Mouse (Mus musculus) hindbrain, postnatal 0 days (tissue): ENCODE results near the gene H2-T22. TPM values are rescaled to one million over a fixed set of nuclear protein-coding genes. Genes with fewer than 3 reads are reported as not detected.

Experiments used
- ATAC-seq: fragments of 200-750 bp; cut with Nextera tagmentation; 2 replicates; pipeline ENCODE4 v1.8.0; 2017; ENCODE audit warnings: mild to moderate bottlenecking, moderate TSS enrichment, moderate library complexity
- DNase-seq: peaks from one replicate; pipeline ENCODE4 v3.0.0-alpha.2; 2015; ENCODE audit warnings: low spot score
- H3K27ac ChIP-seq: fragments of 300-500 bp; sonication (generic); 2 replicates; pipeline ENCODE4 v1.5.1; 2014; ENCODE audit warnings: mild to moderate bottlenecking
- H3K27me3 ChIP-seq: fragments of 300-500 bp; sonication (generic); 2 replicates; pipeline ENCODE4 v1.6.1; 2014; ENCODE audit warnings: low read length, mixed read lengths; ENCODE audit not compliant: insufficient read depth
- H3K36me3 ChIP-seq: fragments of 300-500 bp; sonication (generic); 2 replicates; pipeline ENCODE4 v1.6.1; 2014; ENCODE audit warnings: low read length, mixed read lengths; ENCODE audit not compliant: insufficient read depth
- H3K4me1 ChIP-seq: fragments of 300-500 bp; sonication (generic); 2 replicates; pipeline ENCODE4 v1.6.1; 2014; ENCODE audit warnings: antibody characterized with exemption, low read length, mixed read lengths; ENCODE audit not compliant: insufficient read depth
- H3K4me2 ChIP-seq: fragments of 300-500 bp; sonication (generic); 2 replicates; pipeline ENCODE4 v1.6.1; 2014; ENCODE audit warnings: low read depth, mild to moderate bottlenecking, low read length, moderate library complexity, mixed read lengths
- H3K4me3 ChIP-seq: fragments of 300-500 bp; sonication (generic); 2 replicates; pipeline ENCODE4 v1.5.1; 2014; ENCODE audit warnings: low read length
- H3K9ac ChIP-seq: fragments of 300-500 bp; sonication (generic); replicated peaks from 2 replicates; pipeline ENCODE4 v1.6.1; 2014; ENCODE audit warnings: mild to moderate bottlenecking, low read length, moderate library complexity, mixed read lengths
- H3K9me3 ChIP-seq: fragments of 300-500 bp; sonication (generic); 2 replicates; pipeline ENCODE4 v1.6.1; 2016; ENCODE audit warnings: low read length, mixed read lengths
- CTCF ChIP-seq: IDR thresholded peaks from 2 replicates; pipeline ENCODE4 v1.5.1; 2016; ENCODE audit warnings: antibody characterized with exemption, control low read depth, low read depth
- WGBS: fragments of 180-500 bp; shearing (Covaris S2); extraction: QIAGEN DNeasy Blood & Tissue Kit; methylation state at CpG from one replicate; pipeline ENCODE4 v1.1.7; 2014; 5-methylcytosine and 5-hydroxymethylcytosine counted together
- polyA plus RNA-seq: library from polyadenylated mRNA; unstranded; fragments of >200 nt; fragmentation: Nextera tagmentation; extraction: Ambion mirVana; gene quantifications from 2 replicates; pipeline ENCODE4 v1.2.1, GENCODE M21; 2015
- total RNA-seq: library from RNA; depleted of rRNA; stranded (reverse); fragments of >200 nt; gene quantifications from 2 replicates; pipeline ENCODE4 v1.2.3, GENCODE M21; 2014

The H2-T22 gene
- total and polyA plus RNA-seq, 2 experiments from 2014 or later = 9.1 to 15.4 TPM

GRCm38 (mm10) chr17:36003331-36003730 is 39.2 kb downstream of the H2-T22 start:
- ATAC-seq (no peak), DNase-seq (no peak)
- 91% methylated on average over 7 of the region's 7 CpGs for WGBS
- Histone ChIP-seq H3K4me2 (no peak overlapping the region), H3K4me3 (no peak overlapping the region), H3K27ac (no peak overlapping the region), H3K36me3 (no peaks in the 10 kb centered on the region), H3K4me1 (no peaks in the 10 kb centered on the region), H3K9ac (no peak overlapping the region), H3K9me3 (no peaks in the 10 kb centered on the region), H3K27me3 (no peaks in the 10 kb centered on the region)
- TF ChIP-seq CTCF = no peak

DNA sequence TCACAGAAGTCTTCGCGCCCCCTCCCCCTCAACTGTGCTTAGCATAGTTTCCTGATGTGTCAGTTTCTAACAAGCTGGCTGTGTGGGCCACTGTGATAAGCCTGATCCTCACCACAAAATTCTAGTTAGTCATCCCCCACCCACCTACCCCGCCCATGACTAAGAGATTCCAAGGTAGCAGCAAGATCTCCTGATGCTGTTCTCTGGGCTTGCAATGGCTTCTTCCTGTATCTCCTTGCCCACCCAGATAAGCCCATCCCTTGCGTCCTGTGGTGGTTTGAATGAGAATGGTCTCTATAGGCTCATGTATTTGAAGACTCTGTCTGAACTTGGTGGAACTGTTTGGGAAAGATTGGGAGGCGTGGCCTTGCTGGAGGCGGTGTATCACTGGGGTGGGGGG is 40.6 kb downstream of the H2-T22 start:
- no peak for TF ChIP-seq CTCF

GRCm38 (mm10) chr17:36001121-36001897 is 41.2 kb downstream of the H2-T22 start:
- no peak overlapping the region for H3K9ac ChIP-seq
- no peaks in the 10 kb centered on the region for H3K27me3 ChIP-seq
- H3K4me2 ChIP-seq = no peak overlapping the region
- DNase-seq (no peak), ATAC-seq (no peak)
- H3K4me3 ChIP-seq = no peak overlapping the region
- WGBS = 93% methylated on average over 12 of the region's 12 CpGs
- H3K36me3 ChIP-seq = no peaks in the 10 kb centered on the region
- no peak for TF ChIP-seq CTCF
- no peaks in the 10 kb centered on the region for H3K4me1 ChIP-seq
- no peak overlapping the region for H3K27ac ChIP-seq
- no peaks in the 10 kb centered on the region for H3K9me3 ChIP-seq

More for the DNA sequence above, 40.6 kb downstream of the H2-T22 start:
- 96% methylated on average over 6 of the region's 6 CpGs for WGBS
- Histone ChIP-seq H3K4me3 (no peak overlapping the region), H3K27ac (no peak overlapping the region), H3K36me3 (no peaks in the 10 kb centered on the region), H3K27me3 (no peaks in the 10 kb centered on the region), H3K4me1 (no peaks in the 10 kb centered on the region), H3K4me2 (no peak overlapping the region), H3K9me3 (no peaks in the 10 kb centered on the region), H3K9ac (no peak overlapping the region)
- DNase-seq (no peak), ATAC-seq (no peak)

DNA sequence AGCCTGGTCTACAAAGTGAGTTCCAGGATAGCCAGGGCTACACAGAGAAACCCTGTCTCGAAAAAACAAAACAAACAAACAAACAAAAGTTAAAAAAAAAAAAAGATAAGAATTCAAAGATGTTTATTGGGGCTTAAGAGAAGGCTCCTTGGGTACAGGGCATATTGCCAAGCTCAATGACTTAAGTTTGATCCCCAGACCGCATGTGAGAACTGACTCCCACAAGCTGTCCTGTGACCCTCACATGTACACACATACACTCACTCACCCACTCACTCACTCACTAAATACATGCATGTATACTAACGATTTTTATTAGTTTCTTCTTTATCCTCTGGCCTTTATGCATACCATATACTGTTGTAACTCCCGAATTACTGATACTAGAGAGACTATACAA is 42.2 kb downstream of the H2-T22 start:
- Histone ChIP-seq H3K27ac (no peak overlapping the region), H3K4me3 (no peak overlapping the region), H3K4me2 (no peak overlapping the region), H3K27me3 (no peaks in the 10 kb centered on the region), H3K36me3 (no peaks in the 10 kb centered on the region), H3K9ac (no peak overlapping the region), H3K4me1 (no peaks in the 10 kb centered on the region), H3K9me3 (no peaks in the 10 kb centered on the region)
- 86% methylated on average over 4 of the region's 4 CpGs for WGBS
- no peak for ATAC-seq
- DNase-seq = no peak
- TF ChIP-seq CTCF = no peak

GRCm38 (mm10) chr17:35999356-35999755 is 43.2 kb downstream of the H2-T22 start:
- DNase-seq (no peak), ATAC-seq (no peak)
- H3K4me1 ChIP-seq = no peaks in the 10 kb centered on the region
- no peaks in the 10 kb centered on the region for H3K27me3 ChIP-seq
- no peak overlapping the region for H3K4me3 ChIP-seq
- 87% methylated on average over 7 of the region's 7 CpGs for WGBS
- no peak for TF ChIP-seq CTCF
- H3K36me3 ChIP-seq = no peaks in the 10 kb centered on the region
- H3K9ac ChIP-seq = no peak overlapping the region
- H3K27ac ChIP-seq = no peak overlapping the region
- H3K4me2 ChIP-seq = no peak overlapping the region
- no peaks in the 10 kb centered on the region for H3K9me3 ChIP-seq

DNA sequence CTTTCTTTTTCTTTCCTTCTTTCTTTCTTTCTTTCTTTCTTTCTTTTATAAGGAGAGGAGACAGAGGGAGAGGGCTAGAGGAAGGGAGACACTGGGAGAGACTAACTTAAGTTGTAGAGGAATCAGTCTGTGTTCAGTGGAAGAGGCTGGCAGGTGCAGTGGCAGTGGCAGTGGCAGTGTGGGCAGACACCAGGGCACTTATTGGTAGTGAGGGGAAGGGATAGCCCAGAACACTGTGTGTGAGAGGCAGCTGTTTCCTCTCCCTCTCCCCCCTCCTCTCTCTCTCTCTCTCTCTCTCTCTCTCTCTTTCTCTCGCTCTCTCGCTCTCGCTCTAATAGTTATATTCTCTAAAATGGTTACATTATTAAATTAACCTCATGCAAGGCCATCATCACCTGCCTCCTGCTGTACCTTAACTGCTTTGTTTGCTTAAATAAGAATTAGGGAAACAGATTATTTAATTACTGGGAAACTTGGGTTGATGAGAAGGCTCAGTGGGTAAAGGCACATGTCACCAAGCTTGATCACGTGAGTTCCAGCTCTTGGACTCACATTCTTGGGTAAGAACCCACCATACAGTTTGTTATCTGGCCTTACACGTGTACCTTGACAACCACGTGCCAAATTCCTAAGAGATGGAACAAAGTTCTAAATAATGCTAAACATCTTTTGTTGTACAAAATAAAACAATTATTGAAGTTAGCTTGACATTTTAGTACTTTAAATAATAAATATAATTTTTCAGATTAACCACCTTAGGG is 43.8 kb downstream of the H2-T22 start:
- Histone ChIP-seq H3K9ac (no peak overlapping the region), H3K4me2 (no peak overlapping the region), H3K9me3 (no peaks in the 10 kb centered on the region), H3K27me3 (no peaks in the 10 kb centered on the region), H3K4me1 (no peaks in the 10 kb centered on the region), H3K4me3 (no peak overlapping the region), H3K36me3 (no peaks in the 10 kb centered on the region), H3K27ac (no peak overlapping the region)
- WGBS = 90% methylated on average over 6 of the region's 6 CpGs
- DNase-seq = no peak
- no peak for TF ChIP-seq CTCF
- ATAC-seq = no peak
